Mouse (Mus musculus) subcutaneous adipose tissue, adult 2 months (tissue): Measurements from ENCODE around the gene Knstrn. TPM values are rescaled to one million over a fixed set of nuclear protein-coding genes. Genes with fewer than 3 reads are reported as not detected.

Source experiments
- polyA plus RNA-seq: library from polyadenylated mRNA; depleted of rRNA; stranded (reverse); fragments of >200 nt; gene quantifications from 2 replicates; pipeline ENCODE4 v1.2.3, GENCODE M21; 2012; ENCODE audit warnings: low replicate concordance; rRNA removed

Knstrn gene
- polyA plus RNA-seq: 0.80 and 4.4 TPM in 2 replicates

GRCm38 (mm10) chr2:118813981-118814836 lies at the start of gene Knstrn:
Gene Knstrn (plus strand): TSS chr2:118814003.

GRCm38 (mm10) chr2:118772158-118772874 lies 41.5 kb upstream of the Knstrn start, which contains the start of gene Phgr1:
Gene Phgr1 (plus strand): TSS chr2:118772769.

GRCm38 (mm10) chr2:118779504-118780480 lies 34.0 kb upstream of the Knstrn start, which contains the start of gene Disp2:
Gene Disp2 (plus strand): TSS chr2:118779719.

GRCm38 (mm10) chr2:118861454-118862339 lies 47.9 kb downstream of the Knstrn start, which contains the start of gene Ivd:
Gene Ivd (plus strand): TSS chr2:118861954.

GRCm38 (mm10) chr2:118899981-118900825 lies 86.4 kb downstream of the Knstrn start, which contains the start of gene Bahd1:
Gene Bahd1 (plus strand): TSS chr2:118900377.

Other genes starting within 250 kb of the Knstrn start
- gene Bub1b, start 215.8 kb upstream of the Knstrn start, polyA plus RNA-seq: 2.6 and 7.7 TPM in 2 replicates
- gene Pak6, start 150.7 kb upstream of the Knstrn start, polyA plus RNA-seq: 0.20 and 0.90 TPM in 2 replicates
- 0.01 and 0.03 TPM in 2 replicates for gene Ankrd63, start 110.0 kb upstream of the Knstrn start, polyA plus RNA-seq
- gene Plcb2, start 85.6 kb upstream of the Knstrn start, polyA plus RNA-seq: 2.3 and 6.4 TPM in 2 replicates
- 14.2 and 16.8 TPM in 2 replicates for gene Inafm2, start 68.2 kb upstream of the Knstrn start, polyA plus RNA-seq
- gene Ccdc9b, start 51.3 kb upstream of the Knstrn start, polyA plus RNA-seq: 12.7 and 19.0 TPM in 2 replicates
- gene Phgr1, start 41.2 kb upstream of the Knstrn start, polyA plus RNA-seq: 0.30 and 0.39 TPM in 2 replicates
- 1.0 and 3.3 TPM in 2 replicates for gene Disp2, start 34.3 kb upstream of the Knstrn start, polyA plus RNA-seq
- gene Ivd, start 48.0 kb downstream of the Knstrn start, polyA plus RNA-seq: 111 and 220 TPM in 2 replicates
- gene Bahd1, start 86.4 kb downstream of the Knstrn start, polyA plus RNA-seq: 14.8 and 19.0 TPM in 2 replicates
- gene Chst14, start 112.5 kb downstream of the Knstrn start, polyA plus RNA-seq: 22.2 and 36.9 TPM in 2 replicates
- 12.4 and 12.8 TPM in 2 replicates for gene Ccdc32, start 215.4 kb downstream of the Knstrn start, polyA plus RNA-seq
- gene Rpusd2, start 220.8 kb downstream of the Knstrn start, polyA plus RNA-seq: 3.0 and 6.3 TPM in 2 replicates
- gene Knl1, start 233.1 kb downstream of the Knstrn start, polyA plus RNA-seq: 0.06 and 0.42 TPM in 2 replicates